Comparison of ENCODE assay signal across 19 mouse cellular contexts in genomic region chr12:56305758-56306157, GRCm38 (mm10). TPM values are rescaled to one million over a fixed set of nuclear protein-coding genes. Genes with fewer than 3 reads are reported as not detected.
DNase-seq lines count a peak whose midpoint lies in the region; ATAC-seq and TF ChIP-seq lines count a peak whose summit lies in the region.
"Had no signal": no experiment of that assay in that cellular context is flagged by ENCODE, and none has a peak within 500 bp of the region (broad histone marks: within the 10 kb centered on the region; RNA-seq: fewer than 3 reads in every experiment).

No protein-coding gene starts in this region.

- DNase-seq in kidney, adult 2 months: peak; percentile 30
- no peak for DNase-seq in kidney, adult 11 months
- DNase-seq in brain, adult 2 months (ENCODE audit: low read depth, low spot score): peak; percentile 54
- peak; percentile 45 for DNase-seq in lung, postnatal 14 days
- DNase-seq in cerebellum, adult 9-11 months: no peak
- DNase-seq in left cerebral cortex, adult 8-10 months (ENCODE audit: low spot score in 2 of 2): no peak
- DNase-seq: adrenal gland, adult 2 months; cerebellum, adult 11 months; cerebellum, postnatal 14 days; gastrocnemius, adult 2 months; liver, embryonic 13.5 days had no signal

- no peak overlapping the region for H3K4me3 ChIP-seq in kidney, adult 2 months (ENCODE audit: insufficient read depth, low read depth, low read length)
- H3K4me3 ChIP-seq in intestine, embryonic 16.5 days (ENCODE audit: low read length): no peak overlapping the region
- H3K4me3 ChIP-seq: embryonic facial prominence, embryonic 12.5 days; forebrain, embryonic 13.5 days; gastrocnemius, adult 2 months; heart, embryonic 10.5 days; hindbrain, embryonic 15.5 days; liver, embryonic 13.5 days; midbrain, embryonic 15.5 days; neural tube, embryonic 12.5 days had no signal

- no peak for TF ChIP-seq POLR2A in kidney, adult 2 months (IDR thresholded peaks at IDR 0.05; ENCODE audit: low read depth, low read length)

- no peak overlapping the region for H3K27ac ChIP-seq in kidney, adult 2 months (ENCODE audit: insufficient read depth, low read depth, low read length)
- H3K27ac ChIP-seq in intestine, embryonic 16.5 days (ENCODE audit: low read length): no peak overlapping the region
- H3K27ac ChIP-seq: embryonic facial prominence, embryonic 12.5 days; forebrain, embryonic 13.5 days; gastrocnemius, adult 2 months; heart, embryonic 10.5 days; hindbrain, embryonic 15.5 days; liver, embryonic 13.5 days; macrophage; midbrain, embryonic 15.5 days; neural tube, embryonic 12.5 days had no signal

- 36% methylated on average over 6 of the region's 6 CpGs for WGBS in kidney, adult 2 months
- 58% methylated on average over 6 of the region's 6 CpGs for WGBS in intestine, embryonic 16.5 days

- no peaks in the 10 kb centered on the region for H3K27me3 ChIP-seq in kidney, adult 2 months (replicated peaks; ENCODE audit: control insufficient read depth, insufficient read depth, low read length)
- no peaks in the 10 kb centered on the region for H3K27me3 ChIP-seq in intestine, embryonic 16.5 days (replicated peaks; ENCODE audit: control insufficient read depth, insufficient read depth, low read length)
- H3K27me3 ChIP-seq: embryonic facial prominence, embryonic 12.5 days; forebrain, embryonic 13.5 days; hindbrain, embryonic 15.5 days; midbrain, embryonic 15.5 days had no signal

- TF ChIP-seq CTCF in kidney, adult 2 months (conservative IDR thresholded peaks at IDR 0.05; ENCODE audit: insufficient read depth, insufficient read length, low read depth, low read length): no peak

- 0 out of 2 replicates have a peak, but pooled peaks have one; percentile 36 for ATAC-seq in intestine, embryonic 16.5 days
- ATAC-seq: forebrain, embryonic 13.5 days; midbrain, embryonic 15.5 days had no signal

- no peaks in the 10 kb centered on the region for H3K9me3 ChIP-seq in intestine, embryonic 16.5 days (ENCODE audit: control insufficient read depth, low read length)
- H3K9me3 ChIP-seq: embryonic facial prominence, embryonic 12.5 days; forebrain, embryonic 13.5 days; heart, embryonic 10.5 days; hindbrain, embryonic 15.5 days; liver, embryonic 13.5 days; midbrain, embryonic 15.5 days; neural tube, embryonic 12.5 days had no signal

- H3K9ac ChIP-seq in intestine, embryonic 16.5 days (ENCODE audit: low read depth, low read length): no peak overlapping the region
- H3K9ac ChIP-seq: embryonic facial prominence, embryonic 12.5 days; forebrain, embryonic 13.5 days; hindbrain, embryonic 15.5 days; liver, embryonic 13.5 days; midbrain, embryonic 15.5 days; neural tube, embryonic 12.5 days had no signal

- H3K4me2 ChIP-seq in intestine, embryonic 16.5 days (ENCODE audit: low read depth, low read length): no peak overlapping the region
- H3K4me2 ChIP-seq: embryonic facial prominence, embryonic 12.5 days; forebrain, embryonic 13.5 days; hindbrain, embryonic 15.5 days; liver, embryonic 13.5 days; midbrain, embryonic 15.5 days; neural tube, embryonic 12.5 days had no signal

- H3K4me1 ChIP-seq in kidney, adult 2 months (ENCODE audit: control insufficient read depth, insufficient read depth, low read length): no peaks in the 10 kb centered on the region
- H3K4me1 ChIP-seq in intestine, embryonic 16.5 days (ENCODE audit: control insufficient read depth, insufficient read depth, low read length): no peaks in the 10 kb centered on the region
- H3K4me1 ChIP-seq: liver, embryonic 13.5 days had no signal

- no peaks in the 10 kb centered on the region for H3K36me3 ChIP-seq in kidney, adult 2 months (ENCODE audit: control insufficient read depth, insufficient read depth, low read length)
- H3K36me3 ChIP-seq in intestine, embryonic 16.5 days (ENCODE audit: control insufficient read depth, insufficient read depth, low read length): no peaks in the 10 kb centered on the region
- H3K36me3 ChIP-seq: embryonic facial prominence, embryonic 12.5 days; heart, embryonic 10.5 days; hindbrain, embryonic 15.5 days; liver, embryonic 13.5 days; midbrain, embryonic 15.5 days; neural tube, embryonic 12.5 days had no signal

RNA-seq across cellular contexts. Expression of gene Mbip, which starts 39.9 kb away (rescaled TPM):
- 5.0 and 6.2 TPM in 2 replicates for polyA plus RNA-seq in kidney, adult 2 months (2012; rRNA removed)
- 21.3 and 24.4 TPM in 2 replicates for polyA plus RNA-seq in intestine, embryonic 16.5 days (2015; fragmentation: Nextera tagmentation; extraction: Ambion mirVana)
- 10 to 100 TPM; 22.6 to 26.6 (median 22.9) TPM for total RNA-seq in left cerebral cortex, adult 8-10 months (2022)

Comparison
In these comparisons a context has a peak if more than half of its experiments do, and no peak if none do; other contexts are left out.
1. DNase-seq: peak in kidney, adult 2 months (single experiment), brain, adult 2 months (single experiment) and lung, postnatal 14 days (single experiment); none in kidney, adult 11 months (single experiment), cerebellum, adult 9-11 months (single experiment) and left cerebral cortex, adult 8-10 months (0 of 2).